Mouse (Mus musculus): ENCODE measurements around the gene Tfe3.
"Not testable (repeated sequence)": the region's sequence is repeated elsewhere in the genome, so short reads cannot be mapped to it uniquely, and the experiment has no call there.

The Tfe3 gene

DNA sequence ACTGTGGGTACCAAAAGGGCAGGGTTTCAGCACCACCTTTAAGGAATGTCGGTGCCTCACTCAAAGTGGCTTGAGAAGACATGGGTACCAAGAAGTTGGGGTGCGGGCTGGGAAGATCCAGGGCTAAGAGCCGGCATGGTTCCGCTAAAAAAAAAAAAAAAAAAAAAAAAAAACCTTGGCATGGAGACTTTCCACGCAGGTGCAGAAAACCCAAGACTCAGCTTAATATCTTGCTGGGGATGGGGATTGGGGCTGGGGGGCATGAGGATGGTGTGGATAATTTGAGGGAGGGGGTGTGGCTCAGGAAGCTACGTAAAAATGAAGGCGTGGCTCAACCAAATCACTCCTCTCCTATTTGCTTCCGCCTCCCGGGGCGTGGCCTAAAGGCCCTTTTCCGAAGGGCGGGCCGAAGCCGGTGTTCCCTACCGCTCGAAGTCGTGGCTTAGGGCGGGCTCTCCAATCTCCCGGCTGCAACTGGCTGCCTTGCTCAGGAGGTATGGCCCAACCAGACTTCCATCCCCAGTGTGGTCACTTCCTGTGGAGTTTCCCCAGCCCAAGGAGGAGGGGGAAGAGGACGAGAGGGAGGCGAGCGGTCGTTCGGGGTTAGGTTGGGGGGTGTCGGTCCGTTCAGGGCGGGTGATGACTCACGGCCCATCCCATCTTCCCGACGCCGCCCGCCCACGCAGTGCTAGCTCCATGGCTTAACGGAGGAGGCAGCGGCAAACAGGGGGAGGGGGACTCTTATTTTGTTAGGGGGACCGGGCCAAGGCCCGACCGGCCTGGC lies at the start of gene Tfe3:
Gene Tfe3, plus strand, starts transcription at position 424 of the 784 bp plus-strand sequence.
- peak; percentile 87 for DNase-seq

- DNase-seq: not testable (repeated sequence)
These were observed 48.6 kb upstream of the Tfe3 start for GRCm38 (mm10) chrX:7713764-7714134.

GRCm38 (mm10) chrX:7714135-7714899 lies 48.0 kb upstream of the Tfe3 start, which contains the start of gene Wdr45:
Gene Wdr45, plus strand, starts transcription at chrX:7714333.
- DNase-seq: peak; percentile 87

DNA sequence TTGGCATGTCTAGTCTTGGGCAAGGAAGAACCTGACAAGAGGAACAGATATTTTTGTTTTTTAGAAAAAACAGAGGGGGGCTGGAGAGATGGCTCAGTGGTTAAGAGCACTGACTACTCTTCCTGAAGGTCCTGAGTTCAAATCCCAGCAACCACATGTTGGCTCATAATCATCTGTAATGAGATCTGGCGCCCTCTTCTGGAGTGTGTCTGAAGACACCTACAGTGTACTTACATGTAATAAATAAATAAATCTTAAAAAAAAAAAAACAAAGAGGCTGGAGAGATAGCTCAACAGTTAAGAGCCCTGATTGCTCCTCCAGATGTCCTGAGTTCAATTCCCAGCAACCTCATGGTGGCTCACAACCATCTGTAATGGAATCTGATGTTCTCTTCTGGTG lies 46.3 kb upstream of the Tfe3 start:
- not testable (repeated sequence) for DNase-seq

- DNase-seq: peak; percentile 74
These were observed 40.7 kb upstream of the Tfe3 start, which contains the start of gene Gm45208 for GRCm38 (mm10) chrX:7721514-7722281. Gene Gm45208, plus strand, starts transcription at chrX:7722245.

DNA sequence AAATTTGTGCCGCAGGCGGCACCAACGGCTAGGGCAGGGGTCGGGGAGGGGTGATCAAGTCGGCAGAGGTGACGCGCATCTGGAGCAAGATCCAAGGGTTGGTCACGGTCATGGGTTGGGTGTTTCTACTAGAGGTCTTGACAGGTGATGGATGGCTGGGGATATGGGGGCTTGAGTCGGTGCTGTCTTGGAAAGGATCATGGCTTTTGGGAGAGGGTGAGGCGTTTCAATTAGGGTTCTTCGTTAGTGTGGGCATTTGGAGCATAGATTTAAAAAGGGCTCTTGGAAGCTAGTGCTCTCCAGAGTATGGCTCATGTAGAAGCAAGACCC lies 40.1 kb upstream of the Tfe3 start:
- DNase-seq: no peak

DNA sequence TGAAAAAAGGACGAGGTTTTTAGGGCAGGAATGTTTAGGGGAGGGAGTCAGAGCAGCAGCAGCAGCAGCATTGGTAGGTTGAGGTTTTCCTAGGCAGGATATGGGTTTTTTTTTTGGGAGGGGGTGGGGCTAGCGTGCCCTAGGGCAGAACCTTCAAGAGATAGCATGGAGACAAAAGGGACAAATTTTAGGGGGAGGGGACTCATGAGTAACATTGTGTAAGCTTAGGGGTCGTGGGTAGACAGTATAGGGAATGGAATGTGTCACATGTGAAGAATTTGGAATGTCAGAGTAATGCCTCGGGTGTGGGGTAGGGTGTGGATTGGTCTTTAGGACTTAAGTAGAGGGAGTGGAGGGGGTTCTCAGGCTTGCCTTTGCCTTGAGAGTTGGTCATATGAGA lies 39.7 kb upstream of the Tfe3 start:
- no peak for DNase-seq

DNA sequence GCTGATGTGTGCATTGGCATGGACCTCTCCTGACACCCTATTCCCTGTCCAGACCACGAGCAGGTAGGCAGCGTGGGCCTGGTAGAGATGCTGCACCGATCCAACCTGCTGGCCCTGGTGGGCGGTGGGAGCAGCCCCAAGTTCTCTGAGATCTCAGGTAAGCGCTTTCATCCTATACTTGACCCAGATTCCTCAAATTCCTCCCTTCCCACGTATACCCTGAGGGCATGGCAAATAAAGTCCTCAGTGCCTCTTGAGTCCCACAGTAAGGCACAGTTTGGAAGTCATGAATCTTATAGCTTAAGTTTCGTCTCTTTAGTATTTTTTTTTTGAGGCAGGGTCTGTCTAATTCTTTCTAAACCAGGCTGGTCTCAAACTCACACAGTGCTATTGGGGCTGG lies 38.2 kb upstream of the Tfe3 start:
- no peak for DNase-seq

DNA sequence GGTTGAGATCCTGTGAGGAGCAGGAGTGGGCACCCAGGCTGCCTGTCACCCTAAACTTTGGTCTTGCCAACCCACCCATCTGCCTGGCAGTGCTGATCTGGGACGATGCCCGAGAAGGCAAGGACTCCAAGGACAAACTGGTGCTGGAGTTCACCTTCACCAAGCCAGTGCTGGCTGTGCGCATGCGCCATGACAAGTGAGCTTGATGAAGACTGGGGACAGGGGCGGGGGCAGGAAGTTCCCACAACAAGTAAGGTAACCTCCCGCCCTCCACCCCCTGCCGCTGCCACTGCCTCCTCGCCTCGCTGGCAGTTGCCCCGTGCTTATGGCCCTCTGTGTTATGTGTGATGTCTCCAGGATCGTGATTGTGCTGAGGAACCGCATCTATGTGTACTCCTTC lies 36.5 kb upstream of the Tfe3 start:
- no peak for DNase-seq

DNA sequence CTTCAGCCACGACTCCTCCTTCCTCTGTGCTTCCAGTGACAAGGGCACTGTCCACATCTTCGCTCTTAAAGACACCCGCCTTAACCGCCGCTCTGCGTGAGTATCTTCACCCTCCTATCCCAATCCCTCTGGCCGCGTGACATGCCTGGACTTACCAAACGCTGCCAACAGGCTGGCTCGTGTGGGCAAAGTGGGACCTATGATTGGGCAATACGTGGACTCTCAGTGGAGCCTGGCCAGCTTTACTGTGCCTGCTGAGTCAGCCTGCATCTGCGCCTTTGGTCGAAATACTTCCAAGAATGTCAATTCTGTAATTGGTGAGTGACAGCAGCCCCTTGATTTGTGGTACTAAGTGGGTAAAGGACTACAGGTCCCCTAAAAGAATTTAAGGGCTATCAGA lies 35.2 kb upstream of the Tfe3 start:
- no peak for DNase-seq

DNA sequence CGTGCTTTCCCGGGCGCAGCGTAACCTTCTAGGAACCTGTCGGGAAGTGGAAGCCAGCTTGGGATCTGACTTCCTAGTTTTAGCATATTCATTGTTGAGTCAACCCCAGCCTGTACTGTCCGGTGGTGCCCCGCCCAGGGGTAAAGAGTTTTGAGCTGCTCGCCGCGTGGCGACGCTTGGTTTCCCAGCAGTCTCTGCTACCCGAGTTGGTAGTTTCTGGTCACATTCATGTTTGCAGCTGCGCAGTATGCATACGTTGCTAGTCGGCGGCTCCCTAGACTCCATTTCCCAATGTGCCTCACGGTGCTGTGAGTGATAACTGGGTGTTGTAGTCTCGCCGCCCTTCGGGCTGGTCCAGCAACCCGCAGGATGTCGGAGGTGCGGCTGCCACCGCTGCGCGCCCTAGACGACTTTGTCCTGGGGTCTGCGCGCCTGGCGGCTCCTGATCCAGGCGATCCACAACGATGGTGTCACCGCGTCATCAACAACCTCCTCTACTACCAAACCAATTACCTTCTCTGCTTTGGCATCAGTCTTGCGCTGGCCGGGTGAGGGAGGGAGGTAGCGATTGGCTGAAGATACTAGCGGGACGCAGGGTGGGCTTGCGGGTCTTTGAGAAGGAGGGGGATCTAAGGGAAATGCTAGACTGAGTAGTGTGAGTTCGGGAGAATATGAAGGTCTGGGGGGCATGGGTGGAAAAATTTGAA lies 34.0 kb upstream of the Tfe3 start, which contains the start of gene Praf2:
Gene Praf2, plus strand, starts transcription at position 225 of the 707 bp plus-strand sequence.
- DNase-seq: peak; percentile 82

DNA sequence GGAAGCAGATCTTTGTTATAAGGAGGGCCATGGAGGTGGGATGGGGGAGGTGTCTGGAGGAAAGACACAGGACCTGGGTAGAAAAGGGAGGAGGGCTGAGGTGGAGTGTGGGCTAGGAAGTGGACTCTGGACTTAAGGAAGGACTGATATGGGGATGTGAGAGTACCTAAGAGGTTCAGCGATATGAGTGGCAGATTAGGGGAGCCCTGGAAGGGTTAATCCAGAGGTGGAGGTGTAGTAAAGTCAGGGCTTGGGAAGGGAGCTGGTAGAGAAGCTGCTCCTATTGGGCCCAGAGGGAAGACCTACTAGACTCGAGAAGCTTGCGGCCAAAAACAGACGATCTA lies 33.5 kb upstream of the Tfe3 start:
- DNase-seq: no peak

DNA sequence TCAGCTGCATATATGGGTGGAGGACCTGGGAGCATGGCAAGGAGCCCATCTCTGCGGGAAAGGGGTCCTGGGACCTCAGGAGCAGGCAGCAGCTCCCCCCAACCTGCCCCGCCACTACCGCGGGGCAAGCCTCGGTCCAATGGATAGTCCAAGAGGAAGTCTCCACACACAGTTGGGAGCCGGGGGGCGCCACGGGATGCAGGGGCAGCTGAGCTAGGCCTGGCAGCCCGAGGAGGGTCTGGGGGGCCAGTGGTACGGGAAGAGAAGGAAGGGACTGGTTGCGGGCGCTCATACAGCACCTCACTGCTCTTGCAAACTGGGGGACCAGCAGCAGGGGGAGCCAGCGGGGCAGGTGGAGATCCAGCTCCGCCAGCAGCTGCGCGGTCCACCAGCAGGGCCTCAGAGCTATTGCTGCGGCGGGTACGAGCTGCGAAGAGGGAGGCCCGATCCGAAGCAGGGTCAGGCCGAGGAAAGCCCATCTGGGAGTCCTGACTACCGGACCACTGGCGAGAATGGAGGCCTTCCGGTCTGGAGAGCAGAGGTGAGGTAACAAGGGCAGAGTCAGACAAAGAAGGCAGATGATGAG lies 28.7 kb upstream of the Tfe3 start:
- DNase-seq: peak; percentile 44

- no peak for DNase-seq
These were observed 22.9 kb upstream of the Tfe3 start for GRCm38 (mm10) chrX:7739336-7740081.

DNA sequence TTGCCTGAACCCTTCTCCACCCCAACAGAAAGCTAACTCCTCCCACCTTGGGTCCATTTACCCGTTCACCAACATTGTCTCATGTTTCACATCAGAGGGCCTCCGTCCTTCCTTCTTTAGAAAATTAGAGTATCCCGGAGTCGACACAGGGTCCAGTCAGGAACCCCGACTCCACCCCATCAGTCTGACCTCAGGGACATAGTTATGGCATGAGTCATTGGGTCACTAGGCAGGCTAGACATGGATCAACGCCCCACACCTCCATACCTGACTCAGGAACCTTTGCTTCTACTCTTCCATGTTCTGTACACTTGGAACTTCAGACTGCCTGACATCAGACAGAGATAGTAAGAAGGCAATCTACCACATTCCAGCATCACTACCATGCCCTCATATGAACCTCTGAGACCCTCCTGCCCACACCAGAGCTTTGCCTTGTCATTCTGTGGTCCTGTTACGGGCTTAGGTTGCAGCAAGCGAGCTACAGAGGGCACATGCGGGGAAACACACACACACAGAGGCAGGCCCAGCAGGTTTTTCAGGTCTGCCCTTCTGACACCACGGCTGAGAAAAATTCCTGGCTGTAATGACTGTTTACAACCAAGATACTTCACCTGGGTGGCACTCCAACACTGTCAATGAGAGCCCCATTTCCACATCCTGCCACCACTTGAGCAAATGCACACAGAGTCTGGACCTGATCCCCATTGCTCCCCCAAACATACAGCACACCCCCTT lies 22.1 kb upstream of the Tfe3 start:
- DNase-seq: no peak

DNA sequence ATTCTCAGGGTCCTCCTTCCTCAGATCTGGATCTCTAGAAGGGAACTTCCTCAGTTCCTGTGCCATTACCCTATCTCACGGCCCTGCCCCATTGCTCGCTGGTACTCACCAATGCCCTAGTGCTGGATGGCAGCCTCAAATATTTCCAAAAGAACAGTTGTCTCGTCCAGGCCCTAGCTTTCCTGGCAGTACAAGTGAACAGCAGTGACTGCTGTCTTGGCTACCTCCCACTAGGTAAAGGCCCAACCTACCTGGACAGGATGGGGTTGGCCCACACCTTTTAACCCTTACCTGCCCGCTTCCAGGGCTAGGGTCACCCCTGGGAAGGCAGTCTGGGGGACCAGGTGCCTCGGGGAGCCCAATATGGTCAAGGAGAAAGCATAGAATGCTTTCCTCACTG lies 21.3 kb upstream of the Tfe3 start:
- no peak for DNase-seq

GRCm38 (mm10) chrX:7743470-7743869 lies 18.9 kb upstream of the Tfe3 start:
- no peak for DNase-seq

DNA sequence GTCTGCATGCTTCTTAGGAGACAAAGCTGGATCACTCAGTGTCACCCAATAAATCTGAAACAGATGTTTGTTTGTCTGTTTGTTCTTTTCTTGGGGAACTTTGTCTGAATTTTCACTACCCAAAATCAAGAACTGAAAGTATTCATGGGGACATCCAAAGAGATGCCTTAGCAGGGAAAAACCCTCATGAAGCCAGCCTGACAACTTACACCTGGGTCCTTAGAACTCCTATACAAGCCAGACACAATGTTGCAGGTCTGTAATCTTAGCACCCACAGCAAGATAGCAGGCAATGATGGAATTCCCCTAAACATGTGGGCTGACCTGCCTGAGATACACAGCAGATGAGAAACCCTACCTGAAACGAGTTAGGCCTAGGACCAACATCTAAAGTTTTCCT lies 17.4 kb upstream of the Tfe3 start:
- DNase-seq: no peak

DNA sequence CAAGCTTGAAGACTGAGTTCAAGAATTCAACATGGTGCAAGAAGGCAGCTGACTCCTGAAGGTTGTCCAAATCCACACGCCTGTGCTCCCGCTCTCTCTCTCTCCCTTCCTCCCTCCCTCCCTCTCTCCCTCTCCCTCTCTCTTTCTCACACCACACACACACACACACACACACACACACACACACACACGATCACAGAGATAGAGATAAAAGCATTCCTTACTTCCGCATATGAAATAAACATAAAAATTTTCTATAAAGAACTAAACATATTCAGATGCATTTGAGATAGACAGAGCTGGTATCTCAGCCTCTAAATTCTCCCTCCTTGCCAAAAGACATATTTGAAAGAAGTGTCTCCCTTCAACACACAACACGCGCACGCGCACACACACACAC lies 16.9 kb upstream of the Tfe3 start:
- DNase-seq: no peak

DNA sequence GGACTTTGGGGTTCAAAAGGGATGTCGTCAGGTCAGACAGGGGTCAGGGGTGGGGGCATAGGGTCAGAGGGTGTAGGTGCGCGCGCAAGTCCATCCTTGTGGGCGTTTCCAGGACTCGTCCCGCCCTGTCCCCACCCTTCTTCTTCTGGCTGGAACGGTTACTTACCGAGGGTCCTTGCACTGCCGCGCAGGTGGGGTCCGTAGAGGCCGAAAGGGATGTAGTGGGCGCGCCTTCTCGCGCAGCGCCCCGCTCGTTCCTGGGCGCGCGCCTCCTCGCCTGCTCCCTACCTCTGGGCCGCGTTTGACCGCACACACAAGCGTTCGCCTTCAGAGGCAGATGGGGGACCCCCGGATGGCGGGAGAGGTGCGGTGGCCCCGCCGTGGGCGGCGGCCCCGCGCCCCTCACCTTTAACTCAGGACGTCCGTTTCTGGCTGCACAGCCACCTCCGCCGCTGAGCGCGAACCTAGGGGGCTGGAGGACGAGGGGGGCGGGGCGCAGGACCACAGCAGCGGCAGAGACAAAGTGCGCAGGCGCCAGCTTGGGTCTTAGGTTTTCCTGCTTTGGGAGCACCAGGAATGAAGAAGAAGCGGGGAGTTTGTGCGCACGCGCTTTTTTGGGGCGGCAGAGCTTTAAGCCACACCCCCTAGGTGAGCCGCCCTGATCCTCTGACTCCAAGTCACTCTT lies 11.8 kb upstream of the Tfe3 start, which contains the start of gene Ccdc120:
Gene Ccdc120, minus strand, starts transcription at position 474 of the 685 bp plus-strand sequence.
- peak; percentile 75 for DNase-seq
